Mouse (Mus musculus): ENCODE measurements at regions not wholly inside any gene's neighbourhood (a gene's known extent, or its start where the extent isn't known, plus 50 kb on each side); places are given as distances from the start of the nearest gene placed in this dataset.
"Not testable (repeated sequence)": the region's sequence is repeated elsewhere in the genome, so short reads cannot be mapped to it uniquely, and the experiment has no call there.

- intact Hi-C loops (cut with DNase I): no loop called here
- no peak for DNase-seq (ENCODE audit: low spot score in 2 of 2)
Observed at GRCm38 (mm10) chr10:46629876-46630275, 1052.2 kb downstream of the Hace1 start.

GRCm38 (mm10) chr10:46663041-46663440 lies 1085.4 kb downstream of the Hace1 start:
- DNase-seq (ENCODE audit: low spot score in 2 of 2): peak in 1 of 2 experiments; percentile 14
- intact Hi-C loops (cut with DNase I): no loop called here

- DNase-seq (ENCODE audit: low spot score in 2 of 2); intact Hi-C loops (cut with DNase I): not testable (repeated sequence)
Observed at GRCm38 (mm10) chr10:46689823-46690372, 1112.3 kb downstream of the Hace1 start.

GRCm38 (mm10) chr10:46692661-46693060 lies 1115.0 kb downstream of the Hace1 start:
- no peak for DNase-seq (ENCODE audit: low spot score in 2 of 2)
- intact Hi-C loops (cut with DNase I): no loop called here

- DNase-seq (ENCODE audit: low spot score in 2 of 2): peak; percentile 16 to 34
- intact Hi-C loops (cut with DNase I): no loop called here
Observed at GRCm38 (mm10) chr10:46697363-46698246, 1120.0 kb downstream of the Hace1 start.

- DNase-seq (ENCODE audit: low spot score in 2 of 2): no peak
- intact Hi-C loops (cut with DNase I): no loop called here
Observed at GRCm38 (mm10) chr10:46701221-46701620, 1123.6 kb downstream of the Hace1 start.

GRCm38 (mm10) chr10:46708022-46708421 lies 1130.4 kb downstream of the Hace1 start:
- intact Hi-C loops (cut with DNase I); DNase-seq (ENCODE audit: low spot score in 2 of 2): not testable (repeated sequence)

GRCm38 (mm10) chr10:46712690-46713089 lies 1135.1 kb downstream of the Hace1 start:
- intact Hi-C loops (cut with DNase I): no loop called here
- no peak for DNase-seq (ENCODE audit: low spot score in 2 of 2)

GRCm38 (mm10) chr10:46718349-46719087 lies 1140.9 kb downstream of the Hace1 start:
- intact Hi-C loops (cut with DNase I): no loop called here
- peak in 1 of 2 experiments; percentile 20 for DNase-seq (ENCODE audit: low spot score in 2 of 2)

GRCm38 (mm10) chr10:46719088-46719469 lies 1141.5 kb downstream of the Hace1 start:
- intact Hi-C loops (cut with DNase I): no loop called here

GRCm38 (mm10) chr10:46723666-46724065 lies 1146.0 kb downstream of the Hace1 start:
- DNase-seq (ENCODE audit: low spot score in 2 of 2): no peak
- intact Hi-C loops (cut with DNase I): no loop called here

More at GRCm38 (mm10) chr10:46719088-46719469, 1141.5 kb downstream of the Hace1 start:
- no peak for DNase-seq (ENCODE audit: low spot score in 2 of 2)

GRCm38 (mm10) chr10:46730601-46731000 lies 1153.0 kb downstream of the Hace1 start:
- no peak for DNase-seq (ENCODE audit: low spot score in 2 of 2)
- intact Hi-C loops (cut with DNase I): no loop called here

GRCm38 (mm10) chr10:46733760-46734265 lies 1156.2 kb downstream of the Hace1 start:
- intact Hi-C loops (cut with DNase I): no loop called here

GRCm38 (mm10) chr10:46741098-46741497 lies 1163.5 kb downstream of the Hace1 start:
- no peak for DNase-seq (ENCODE audit: low spot score in 2 of 2)

More at GRCm38 (mm10) chr10:46733760-46734265, 1156.2 kb downstream of the Hace1 start:
- DNase-seq (ENCODE audit: low spot score in 2 of 2): no peak

GRCm38 (mm10) chr10:46742131-46742530 lies 1164.5 kb downstream of the Hace1 start:
- intact Hi-C loops (cut with DNase I): no loop called here

More at GRCm38 (mm10) chr10:46741098-46741497, 1163.5 kb downstream of the Hace1 start:
- intact Hi-C loops (cut with DNase I): no loop called here

GRCm38 (mm10) chr10:46760923-46761322 lies 1183.3 kb downstream of the Hace1 start:
- DNase-seq (ENCODE audit: low spot score in 2 of 2): no peak
- intact Hi-C loops (cut with DNase I): no loop called here

More at GRCm38 (mm10) chr10:46742131-46742530, 1164.5 kb downstream of the Hace1 start:
- DNase-seq (ENCODE audit: low spot score in 2 of 2): no peak

GRCm38 (mm10) chr10:46778729-46779128 lies 1201.1 kb downstream of the Hace1 start:
- DNase-seq (ENCODE audit: low spot score in 2 of 2): no peak
- intact Hi-C loops (cut with DNase I): no loop called here

GRCm38 (mm10) chr10:46785723-46786122 lies 1208.1 kb downstream of the Hace1 start:
- intact Hi-C loops (cut with DNase I); DNase-seq (ENCODE audit: low spot score in 2 of 2): not testable (repeated sequence)

GRCm38 (mm10) chr10:46814271-46814670 lies 1236.6 kb downstream of the Hace1 start:
- no peak for DNase-seq (ENCODE audit: low spot score in 2 of 2)
- intact Hi-C loops (cut with DNase I): no loop called here

- intact Hi-C loops (cut with DNase I): no loop called here
- no peak for DNase-seq (ENCODE audit: low spot score in 2 of 2)
Observed at GRCm38 (mm10) chr10:46819133-46819532, 1241.5 kb downstream of the Hace1 start.
